Mouse (Mus musculus) liver, embryonic 16.5 days (tissue): Measurements from ENCODE around the gene Gpc3. TPM values are rescaled to one million over a fixed set of nuclear protein-coding genes. Genes with fewer than 3 reads are reported as not detected.
A peak's percentile ranks its signal among the peaks of the same experiment; 100 is the strongest.

Experiments used
- ATAC-seq: fragments of 200-750 bp; cut with Nextera tagmentation; 2 replicates; pipeline ENCODE4 v1.8.0; 2017; ENCODE audit warnings: low read depth, mild to moderate bottlenecking, moderate number of reproducible peaks, moderate library complexity
- H3K27ac ChIP-seq: fragments of 300-500 bp; sonication (generic); 2 replicates; pipeline ENCODE4 v1.5.1; 2014; ENCODE audit warnings: mild to moderate bottlenecking, low read length
- H3K27me3 ChIP-seq: fragments of 300-500 bp; sonication (generic); 2 replicates; pipeline ENCODE4 v1.6.1; 2014; ENCODE audit warnings: low read depth, low read length, mixed read lengths; ENCODE audit not compliant: control insufficient read depth, insufficient read depth
- H3K36me3 ChIP-seq: fragments of 300-500 bp; sonication (generic); 2 replicates; pipeline ENCODE4 v1.6.1; 2014; ENCODE audit warnings: mild to moderate bottlenecking; ENCODE audit not compliant: control insufficient read depth, insufficient read depth
- H3K4me1 ChIP-seq: fragments of 300-500 bp; sonication (generic); 2 replicates; pipeline ENCODE4 v1.6.1; 2014; ENCODE audit warnings: low read depth, low read length, mixed read lengths; ENCODE audit not compliant: control insufficient read depth
- H3K4me2 ChIP-seq: fragments of 300-500 bp; sonication (generic); 2 replicates; pipeline ENCODE4 v1.6.1; 2014; ENCODE audit warnings: low read depth, low read length, mixed read lengths
- H3K4me3 ChIP-seq: fragments of 300-500 bp; sonication (generic); 2 replicates; pipeline ENCODE4 v1.5.1; 2014; ENCODE audit warnings: low read depth, mild to moderate bottlenecking, low read length
- H3K9ac ChIP-seq: fragments of 300-500 bp; sonication (generic); 2 replicates; pipeline ENCODE4 v1.6.1; 2014; ENCODE audit warnings: low read depth, low read length
- H3K9me3 ChIP-seq: fragments of 300-500 bp; sonication (generic); replicated peaks from 2 replicates; pipeline ENCODE4 v1.6.1; 2016; ENCODE audit warnings: low read length; ENCODE audit not compliant: control insufficient read depth
- WGBS: fragments of 180-500 bp; shearing (Covaris S2); extraction: QIAGEN DNeasy Blood & Tissue Kit; methylation state at CpG from one replicate; pipeline ENCODE4 v1.1.7; 2014; ENCODE audit not compliant: insufficient replicate concordance; 5-methylcytosine and 5-hydroxymethylcytosine counted together
- polyA plus RNA-seq: library from polyadenylated mRNA; unstranded; fragments of >200 nt; fragmentation: Nextera tagmentation; extraction: Ambion mirVana; gene quantifications from 2 replicates; pipeline ENCODE4 v1.2.1, GENCODE M21; 2015

Gene Gpc3
- polyA plus RNA-seq, 1 experiment from 2014 or later, result 343 TPM

DNA sequence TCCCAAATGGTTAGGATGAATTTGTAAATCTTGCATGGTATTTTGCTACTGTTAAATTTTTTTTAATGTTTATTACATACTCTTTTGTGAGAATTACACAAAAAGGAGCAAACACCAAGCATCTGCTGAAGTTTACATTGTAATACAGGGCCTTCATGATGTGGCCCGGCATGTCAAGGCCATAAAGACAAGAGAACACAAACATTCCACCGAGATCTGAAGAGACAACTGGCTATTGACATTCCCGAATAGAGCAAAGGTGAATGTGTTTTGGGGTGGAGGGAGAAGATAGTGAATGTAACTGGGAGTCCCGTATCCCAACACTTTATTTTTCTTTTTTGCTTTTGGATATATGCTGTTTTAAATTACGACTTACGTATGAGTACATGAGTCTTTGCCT lies 20.2 kb upstream of the Gpc3 start:
- Histone ChIP-seq H3K36me3 (no peaks in the 10 kb centered on the region), H3K4me2 (no peak overlapping the region), H3K4me1 (no peaks in the 10 kb centered on the region; the same call in 1 of the 2 replicates), H3K9me3 (no peaks in the 10 kb centered on the region), H3K9ac (no peak overlapping the region), H3K27ac (peak overlapping the region; percentile 14; the same call in 1 of the 2 replicates), H3K27me3 (no peaks in the 10 kb centered on the region), H3K4me3 (no peak overlapping the region)
- WGBS, result 50% methylated on average over 6 of the region's 6 CpGs
- ATAC-seq, result peak; percentile 53; the same call in 1 of the 2 replicates

DNA sequence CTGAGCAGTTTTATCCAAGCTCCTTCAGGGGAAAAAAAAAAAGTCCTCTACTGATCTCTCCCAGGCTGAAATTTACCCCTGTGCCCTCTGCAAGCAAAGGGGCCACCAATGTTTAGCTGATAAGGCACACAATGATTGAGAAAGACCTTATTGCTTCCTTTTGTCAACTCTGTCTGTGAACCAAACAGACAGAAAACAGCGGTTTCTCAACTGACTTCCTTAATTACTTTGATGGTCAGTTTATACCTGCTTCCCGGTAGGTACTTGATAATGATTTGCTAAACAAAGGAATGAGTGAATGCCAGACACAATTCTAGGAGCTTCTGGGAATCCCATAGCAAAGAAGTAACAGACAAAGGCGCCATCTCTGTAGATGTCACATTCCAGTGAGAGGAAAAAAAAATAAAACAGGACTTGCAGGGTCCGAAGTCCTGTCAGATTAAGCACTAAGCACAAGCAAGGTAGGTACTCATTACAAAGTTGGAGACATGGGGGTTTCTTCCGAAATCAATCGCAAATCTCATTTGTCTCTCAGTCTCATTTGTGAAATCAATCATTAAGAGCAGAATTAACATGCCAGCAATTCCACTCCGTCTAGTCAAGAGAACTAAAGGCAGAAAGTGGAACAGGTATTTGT lies 19.1 kb upstream of the Gpc3 start:
- H3K9me3 ChIP-seq, result no peaks in the 10 kb centered on the region
- whole genome bisulfite sequencing, result 26% methylated on average over 7 of the region's 7 CpGs
- H3K27ac ChIP-seq, result no peak overlapping the region
- no peak overlapping the region for H3K4me3 ChIP-seq
- peak; percentile 55 for ATAC-seq
- no peak overlapping the region for H3K4me2 ChIP-seq
- no peaks in the 10 kb centered on the region for H3K36me3 ChIP-seq
- no peaks in the 10 kb centered on the region; the same call in 1 of the 2 replicates for H3K4me1 ChIP-seq
- H3K27me3 ChIP-seq, result no peaks in the 10 kb centered on the region
- no peak overlapping the region for H3K9ac ChIP-seq

DNA sequence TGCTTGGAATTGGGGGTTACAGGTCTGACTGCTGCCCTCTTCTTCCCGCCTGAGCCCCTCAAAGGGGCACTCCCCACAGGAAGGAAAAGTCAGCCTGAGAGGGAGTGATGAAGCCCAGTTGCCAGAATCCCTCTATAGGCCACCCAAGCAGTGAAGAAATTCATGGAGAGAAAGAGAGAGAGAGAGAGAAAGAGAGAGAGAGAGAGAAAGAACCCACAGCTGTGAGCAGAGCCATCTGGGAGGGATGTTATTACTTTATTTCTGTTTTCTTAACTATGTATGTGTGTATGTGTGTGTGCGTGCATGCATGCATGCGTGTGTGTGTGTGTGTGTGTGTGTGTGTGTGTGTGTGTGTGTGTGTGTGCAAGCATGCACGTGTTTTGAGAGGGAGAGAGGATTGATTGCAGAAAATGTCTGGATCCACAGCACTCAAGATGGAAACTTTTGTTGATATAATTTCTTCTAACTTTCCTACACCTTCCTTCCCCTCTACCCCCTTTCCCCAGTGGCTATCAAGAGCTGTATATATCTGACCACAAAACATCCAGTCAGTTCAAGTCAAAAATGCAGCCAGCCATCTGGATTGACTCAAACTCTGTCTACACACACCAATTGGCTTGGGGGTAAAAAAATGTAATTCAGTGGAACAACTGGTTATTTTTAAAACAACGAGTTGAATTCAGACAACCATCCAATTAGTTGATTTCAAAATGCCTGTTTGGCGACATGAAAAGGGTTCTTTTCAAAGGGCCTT lies 13.4 kb upstream of the Gpc3 start:
- Histone ChIP-seq H3K9me3 (no peaks in the 10 kb centered on the region), H3K27me3 (no peaks in the 10 kb centered on the region)
- WGBS, result 47% methylated on average over 6 of the region's 6 CpGs

DNA sequence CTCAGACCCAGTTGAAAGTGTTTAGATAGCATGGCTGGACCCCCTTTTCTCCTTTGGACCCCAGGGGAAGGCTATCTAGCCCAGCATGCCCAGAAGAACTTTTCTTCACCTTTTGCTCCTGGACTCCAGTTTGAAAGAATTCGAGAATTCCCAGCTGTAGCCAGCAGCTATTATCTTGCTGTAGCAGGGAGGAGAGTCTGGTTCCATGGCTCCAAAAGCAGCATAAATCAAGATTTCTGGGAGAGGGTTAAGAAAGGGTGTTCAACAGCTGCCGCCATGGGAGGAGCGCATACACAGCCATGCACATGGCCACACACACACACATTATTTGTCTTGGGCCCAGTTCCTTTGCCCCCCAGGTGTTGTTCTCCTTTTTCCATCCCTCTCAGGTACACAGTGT lies 4.1 kb upstream of the Gpc3 start:
- Histone ChIP-seq H3K9ac (no peak overlapping the region), H3K4me1 (no peaks in the 10 kb centered on the region), H3K4me3 (no peak overlapping the region), H3K36me3 (no peaks in the 10 kb centered on the region), H3K9me3 (no peaks in the 10 kb centered on the region), H3K4me2 (no peak overlapping the region), H3K27me3 (peaks cover 12% of the 10 kb centered on the region), H3K27ac (no peak overlapping the region)
- 54% methylated on average over 3 of the region's 3 CpGs for WGBS
- ATAC-seq, result no peak

More for the DNA sequence above, 13.4 kb upstream of the Gpc3 start:
- Histone ChIP-seq H3K4me3 (no peak overlapping the region), H3K36me3 (no peaks in the 10 kb centered on the region), H3K9ac (no peak overlapping the region), H3K27ac (no peak overlapping the region), H3K4me1 (no peaks in the 10 kb centered on the region; the same call in 1 of the 2 replicates), H3K4me2 (no peak overlapping the region)
- ATAC-seq, result no peak

DNA sequence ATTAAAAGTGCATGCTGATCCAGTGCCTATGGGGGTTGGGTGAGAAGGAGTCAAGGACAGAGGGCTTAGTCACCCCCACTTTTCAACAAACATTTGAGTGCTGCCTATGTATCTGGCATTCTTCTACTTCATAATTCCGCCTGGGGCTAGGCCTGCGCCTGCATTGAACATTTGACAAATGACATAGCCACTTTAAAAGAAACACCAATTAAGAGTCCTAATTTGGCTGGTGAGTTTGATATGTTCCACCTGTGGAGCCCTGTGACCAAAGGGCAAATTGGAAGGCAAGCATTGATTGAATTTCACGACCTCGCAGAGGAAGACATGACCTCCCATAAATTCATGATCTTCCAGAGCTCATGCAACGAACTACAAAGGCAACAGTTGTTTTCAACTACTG lies 2.4 kb upstream of the Gpc3 start:
- no peaks in the 10 kb centered on the region for H3K4me1 ChIP-seq
- WGBS, result 52% methylated on average over 5 of the region's 5 CpGs
- H3K4me3 ChIP-seq, result no peak overlapping the region
- H3K36me3 ChIP-seq, result no peaks in the 10 kb centered on the region
- ATAC-seq, result no peak
- H3K9ac ChIP-seq, result no peak overlapping the region
- H3K9me3 ChIP-seq, result no peaks in the 10 kb centered on the region
- H3K27ac ChIP-seq, result no peak overlapping the region
- H3K4me2 ChIP-seq, result no peak overlapping the region
- peaks cover 22% of the 10 kb centered on the region for H3K27me3 ChIP-seq

DNA sequence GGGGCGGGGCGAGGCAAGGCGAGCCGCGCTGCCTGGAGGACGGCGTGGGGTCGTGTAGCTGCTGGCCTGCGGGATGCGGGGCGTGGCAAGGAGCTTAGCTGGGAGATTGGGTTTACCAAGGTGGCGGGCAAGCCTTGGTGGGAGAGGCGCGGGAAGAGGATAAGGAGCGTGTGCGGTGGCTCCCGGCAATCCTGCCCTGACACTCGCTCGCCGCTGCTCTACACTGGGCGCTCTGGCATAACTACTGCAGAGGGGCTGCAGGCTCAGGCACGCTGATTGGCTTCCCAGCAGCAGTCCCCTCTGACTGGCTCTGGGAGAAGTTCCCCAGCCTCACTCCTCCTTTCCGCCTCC lies 256 bp upstream of the Gpc3 start:
- Histone ChIP-seq H3K9me3 (no peaks in the 10 kb centered on the region), H3K36me3 (no peaks in the 10 kb centered on the region), H3K4me2 (peak overlapping the region; percentile 49), H3K4me3 (peak overlapping the region; percentile 54), H3K9ac (no peak overlapping the region), H3K27me3 (peaks cover 22% of the 10 kb centered on the region), H3K4me1 (no peaks in the 10 kb centered on the region), H3K27ac (no peak overlapping the region)
- ATAC-seq, result peak; percentile 74
- WGBS, result 21% methylated on average over 23 of the region's 23 CpGs

DNA sequence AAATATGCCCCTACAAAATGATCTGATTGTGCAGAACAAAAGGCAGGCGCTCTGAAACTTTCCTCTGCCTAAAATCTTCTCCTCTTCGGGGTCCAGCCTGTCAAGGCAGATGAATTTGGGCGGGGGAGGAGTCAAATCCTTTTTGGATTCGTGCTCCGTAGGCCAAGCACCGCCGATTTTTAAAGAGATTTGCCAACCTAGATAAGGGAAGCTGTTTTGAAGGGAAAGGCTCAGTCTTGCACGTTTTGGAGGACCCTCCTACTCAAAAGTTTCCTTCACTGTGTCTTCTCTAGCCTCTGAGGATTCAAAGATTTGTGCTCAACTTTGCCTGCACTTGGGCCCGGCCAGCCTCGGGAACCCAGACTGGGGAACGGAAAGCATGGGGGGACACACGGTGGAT lies 944 bp downstream of the Gpc3 start:
- H3K9ac ChIP-seq, result no peak overlapping the region
- WGBS, result 20% methylated on average over 12 of the region's 12 CpGs
- ATAC-seq, result no peak

DNA sequence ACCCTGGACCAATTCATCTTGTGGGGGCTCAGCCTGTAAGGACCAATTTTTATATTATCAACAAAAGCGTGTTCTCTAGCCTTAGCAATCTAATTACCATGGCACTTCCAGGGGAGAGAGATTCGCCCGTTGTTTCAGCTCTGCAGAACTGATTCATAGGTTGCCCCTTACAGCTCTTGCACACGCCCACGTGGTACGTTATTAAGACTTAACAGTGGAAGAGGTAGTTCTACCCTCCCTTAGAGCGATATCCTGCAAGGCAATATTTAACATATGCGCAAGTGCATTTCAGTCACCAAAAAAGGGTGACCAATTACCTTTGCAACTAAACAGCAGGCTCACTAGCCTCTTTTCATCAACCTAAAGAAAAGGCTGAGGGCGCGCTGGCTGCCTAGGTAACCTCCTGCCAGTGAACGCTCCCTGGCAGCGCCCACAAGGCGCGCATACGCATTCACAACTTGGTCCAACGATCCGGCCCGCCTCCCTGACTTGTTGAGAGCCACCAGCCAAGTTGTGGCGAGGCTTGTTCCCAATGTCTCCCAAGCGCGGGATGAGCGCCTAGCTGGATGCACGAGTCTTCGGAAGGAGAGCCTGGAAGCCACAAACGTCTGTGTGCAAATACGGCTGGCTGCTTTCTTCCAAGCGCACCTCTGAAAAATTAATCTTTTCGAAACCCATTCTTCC lies 1.6 kb downstream of the Gpc3 start:
- peaks cover 22% of the 10 kb centered on the region for H3K27me3 ChIP-seq
- no peak for ATAC-seq

More for the DNA sequence above, 944 bp downstream of the Gpc3 start:
- Histone ChIP-seq H3K4me1 (no peaks in the 10 kb centered on the region), H3K36me3 (no peaks in the 10 kb centered on the region), H3K4me3 (peak overlapping the region; percentile 54), H3K27ac (no peak overlapping the region), H3K4me2 (no peak overlapping the region), H3K27me3 (peaks cover 22% of the 10 kb centered on the region), H3K9me3 (no peaks in the 10 kb centered on the region)

DNA sequence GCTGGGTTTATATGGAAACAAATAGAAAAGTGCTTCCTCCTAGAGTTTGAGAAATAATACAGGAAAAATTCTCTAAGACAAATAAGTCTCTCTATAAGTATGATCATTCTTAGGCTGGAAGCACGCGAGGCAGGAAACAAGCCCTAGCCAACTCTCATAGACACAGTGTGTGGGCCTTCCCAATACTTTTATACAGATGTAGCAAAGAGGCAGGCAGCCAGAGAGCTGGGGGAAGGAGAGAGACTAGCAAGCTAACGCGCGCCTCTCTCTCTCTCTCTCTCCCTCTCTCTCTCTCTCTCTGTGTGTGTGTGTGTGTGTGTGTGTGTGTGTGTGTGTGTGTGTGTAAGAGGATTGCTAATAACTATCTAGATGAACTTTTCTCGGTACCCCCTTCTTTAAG lies 2.2 kb downstream of the Gpc3 start:
- Histone ChIP-seq H3K9me3 (no peaks in the 10 kb centered on the region), H3K4me1 (no peaks in the 10 kb centered on the region), H3K27ac (no peak overlapping the region), H3K9ac (no peak overlapping the region), H3K36me3 (no peaks in the 10 kb centered on the region), H3K4me2 (peak overlapping the region; percentile 24), H3K4me3 (peak overlapping the region; percentile 54), H3K27me3 (peaks cover 22% of the 10 kb centered on the region)
- 60% methylated on average over 6 of the region's 6 CpGs for WGBS
- ATAC-seq, result no peak

More for the DNA sequence above, 1.6 kb downstream of the Gpc3 start:
- no peak overlapping the region for H3K27ac ChIP-seq
- WGBS, result 27% methylated on average over 28 of the region's 28 CpGs
- H3K9ac ChIP-seq, result no peak overlapping the region
- H3K9me3 ChIP-seq, result no peaks in the 10 kb centered on the region
- H3K36me3 ChIP-seq, result no peaks in the 10 kb centered on the region
- peak overlapping the region; percentile 54 for H3K4me3 ChIP-seq
- H3K4me1 ChIP-seq, result no peaks in the 10 kb centered on the region
- 0 out of 2 replicates have a peak overlapping the region, but pooled peaks have one; percentile 6 for H3K4me2 ChIP-seq
